Mouse (Mus musculus) fat pad, adult 2 months (tissue): ENCODE measurements at regions not wholly inside any gene's neighbourhood (a gene's known extent, or its start where the extent isn't known, plus 50 kb on each side); places are given as distances from the start of the nearest gene placed in this dataset.

Source experiments
- DNase-seq: peaks from one replicate; pipeline ENCODE4 v3.0.0-alpha.2; 2011; ENCODE audit warnings: low read depth, low spot score; ENCODE audit errors: extremely low read depth

DNA sequence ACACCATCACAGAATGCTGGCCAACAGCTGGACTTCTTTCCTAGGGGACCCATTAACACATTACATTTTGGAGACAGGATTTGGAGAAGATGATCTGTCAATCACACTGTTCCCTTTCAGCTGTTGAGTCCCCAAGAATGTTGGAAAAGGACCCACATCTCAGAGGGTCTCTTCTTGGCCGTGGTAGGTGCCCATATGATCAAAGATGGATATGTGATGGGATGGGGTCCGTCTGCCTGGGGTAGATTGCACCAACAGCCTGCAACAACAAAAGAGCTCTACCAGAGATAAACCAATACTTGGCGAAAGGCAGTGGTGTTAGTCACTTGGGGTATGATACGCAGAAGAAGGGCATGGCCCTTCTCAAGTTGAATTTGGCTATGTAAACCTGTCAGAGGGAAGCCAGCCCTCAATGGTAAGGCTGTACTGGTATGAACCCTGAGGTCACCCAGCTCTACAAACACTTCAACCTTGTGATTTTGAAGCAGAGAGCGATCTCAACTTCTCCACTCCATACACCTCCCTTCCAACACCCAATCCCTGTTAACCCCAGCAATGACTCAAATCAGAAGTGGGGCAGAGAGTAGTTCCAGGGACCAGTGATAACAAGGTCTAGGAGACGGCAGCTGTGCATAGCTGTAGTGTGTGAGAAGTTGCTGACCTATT is 97.6 kb downstream of the Snx19 start:
- no peak for DNase-seq

DNA sequence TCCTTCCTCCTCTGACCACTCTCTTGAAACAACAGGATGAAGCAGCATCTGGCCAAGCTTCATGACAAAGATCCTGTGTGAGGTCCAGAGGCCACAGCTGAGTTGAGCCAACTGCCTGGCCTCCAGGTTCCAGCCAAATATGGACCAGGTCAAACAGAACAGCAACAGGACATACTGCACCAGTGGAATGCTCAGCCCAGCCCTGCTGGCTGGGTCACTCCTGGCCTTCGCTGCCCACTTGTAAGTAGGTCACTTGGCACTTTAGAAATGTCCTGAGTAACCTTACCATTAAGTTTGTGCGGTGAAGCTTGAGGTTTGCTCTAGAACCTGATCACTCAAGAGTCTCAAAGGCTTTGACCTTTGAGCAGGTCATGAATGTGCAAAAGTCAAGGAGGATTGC is 96.9 kb downstream of the Snx19 start:
- no peak for DNase-seq

DNA sequence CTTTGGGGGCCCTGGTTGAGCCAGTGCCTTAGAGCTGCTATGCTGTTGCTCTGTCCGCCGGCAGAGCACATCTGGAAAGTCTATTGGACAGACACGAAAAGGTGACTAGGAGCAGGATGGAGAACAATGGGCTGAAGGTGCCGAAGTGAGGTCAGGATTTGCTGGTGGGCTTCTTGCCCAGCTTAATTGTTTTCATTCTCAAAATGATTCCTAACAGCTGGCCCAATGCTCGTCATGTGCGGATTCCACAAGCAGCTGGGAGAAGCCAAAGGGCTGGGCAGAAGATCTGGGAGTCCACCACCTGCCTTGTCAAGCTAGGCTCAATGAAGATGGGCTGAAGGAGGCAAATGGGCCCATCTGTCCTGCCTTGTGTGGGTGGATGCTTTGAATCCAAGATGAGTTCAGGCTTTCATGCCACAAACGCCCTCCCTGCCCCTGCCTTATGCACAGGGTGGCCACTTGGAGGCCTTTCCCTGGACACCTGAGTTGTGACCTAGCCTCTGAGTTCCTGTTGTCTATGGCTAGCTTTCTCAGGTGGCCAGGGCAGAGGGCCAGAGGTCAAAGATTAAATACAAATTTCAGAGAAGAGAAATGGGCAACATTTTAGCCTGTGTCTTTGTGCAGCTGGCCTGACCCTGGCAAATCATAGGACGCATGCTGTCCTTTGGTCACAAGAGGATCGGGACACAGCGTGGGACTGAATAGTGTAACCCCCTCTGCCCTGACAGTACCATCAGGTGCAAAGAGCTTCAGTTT is 95.9 kb downstream of the Snx19 start:
- no peak for DNase-seq

DNA sequence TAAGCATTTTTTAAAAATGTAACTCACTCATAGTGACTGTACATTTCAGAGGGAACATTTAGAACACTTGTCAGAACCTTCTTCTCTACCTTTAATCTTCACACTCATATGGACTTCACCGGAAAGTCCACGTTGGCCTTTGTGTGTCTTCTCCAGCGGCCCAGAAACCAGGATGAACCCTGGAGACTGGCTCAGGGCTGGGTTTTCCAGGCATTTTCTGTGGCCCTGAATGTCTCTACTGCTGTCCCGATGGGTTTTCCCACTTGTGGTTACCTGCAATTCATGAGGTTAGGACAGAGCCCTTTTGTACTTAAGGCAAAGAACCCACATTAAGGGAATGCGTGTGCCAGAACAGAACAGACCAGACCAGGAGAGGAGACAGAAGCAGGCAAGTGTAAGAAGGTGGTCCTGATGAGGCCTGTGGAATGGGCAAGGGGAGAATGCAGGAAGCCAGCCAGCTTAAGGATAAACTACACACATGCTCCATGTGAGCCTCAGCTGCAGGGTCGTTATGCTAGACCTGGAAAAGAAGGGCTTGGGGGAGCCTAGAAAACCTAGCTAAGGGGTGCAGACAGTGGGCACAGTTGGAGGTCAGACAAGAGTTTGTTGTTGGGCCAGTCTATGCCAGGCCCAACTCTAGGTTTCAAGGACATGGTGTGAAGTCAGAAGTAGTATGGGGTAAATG is 94.8 kb downstream of the Snx19 start:
- DNase-seq = no peak

DNA sequence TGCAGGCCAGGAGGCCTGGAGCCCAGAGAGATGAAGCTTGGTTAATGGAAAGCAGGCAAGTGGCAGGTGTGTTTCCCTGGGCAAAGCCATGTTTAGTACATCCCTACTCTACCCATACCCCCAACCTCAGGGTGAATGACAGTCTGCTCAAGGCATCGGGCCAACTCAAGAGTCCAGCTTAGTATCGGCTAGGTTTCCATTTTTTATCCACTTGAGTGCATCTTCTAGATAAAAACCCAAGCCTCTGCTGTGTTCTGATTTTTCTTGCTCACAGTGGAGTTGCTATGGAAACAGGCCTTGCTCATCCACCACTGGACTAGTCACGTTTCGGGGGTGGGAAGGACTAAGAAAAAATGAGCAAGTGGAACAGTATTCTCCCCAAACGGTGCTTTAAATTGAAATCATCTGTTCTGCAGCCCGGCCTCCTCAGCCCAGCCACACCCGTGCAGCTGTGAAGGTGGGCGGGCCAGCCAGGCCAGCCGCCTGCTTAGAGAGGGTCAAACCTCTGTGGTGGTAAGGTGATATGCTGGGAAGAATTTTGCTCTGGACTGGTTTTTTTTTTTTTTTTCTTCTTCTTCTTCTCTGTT is 94.0 kb downstream of the Snx19 start:
- no peak for DNase-seq

DNA sequence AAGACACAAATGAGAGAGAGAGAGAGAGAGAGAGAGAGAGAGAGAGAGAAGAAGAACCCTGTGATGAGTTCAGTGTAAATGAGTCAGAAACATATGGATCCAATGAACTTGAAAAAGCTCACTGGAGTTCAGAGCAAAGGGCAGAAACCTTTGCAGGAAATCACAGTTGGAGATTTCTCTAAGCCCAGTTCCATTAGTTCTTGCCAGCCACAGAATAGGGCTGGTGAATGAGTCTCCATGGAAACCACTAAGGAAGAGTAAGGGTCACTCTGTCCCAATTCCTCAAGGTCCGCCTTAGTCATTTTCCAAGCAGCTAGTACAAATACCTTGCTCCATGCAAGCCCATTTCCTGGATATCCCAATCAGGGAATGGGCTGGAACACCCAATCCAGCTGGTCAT is 93.2 kb downstream of the Snx19 start:
- DNase-seq = no peak

DNA sequence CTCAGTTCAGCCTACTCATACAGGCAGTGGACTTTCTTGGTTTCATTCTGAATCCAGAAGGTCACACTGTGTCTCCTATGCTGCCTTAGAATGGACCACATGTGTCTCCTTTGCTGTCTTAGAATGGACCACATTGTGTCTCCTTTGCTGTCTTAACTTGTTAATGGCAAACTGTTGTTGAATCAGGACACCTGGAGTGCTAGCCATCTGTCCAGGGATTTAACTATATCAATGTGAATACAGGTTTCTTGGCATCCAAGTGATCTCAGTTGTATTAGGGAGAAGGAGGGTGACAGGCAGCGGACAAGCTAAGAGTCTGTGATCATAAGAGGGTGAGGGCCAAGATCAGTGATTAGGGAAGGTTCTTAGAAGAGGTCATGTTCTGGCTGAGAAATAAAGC is 92.3 kb downstream of the Snx19 start:
- no peak for DNase-seq
